Mouse (Mus musculus) megakaryocyte progenitor cell, adult 5-6 weeks (primary cell): Measurements from ENCODE around the gene Tmem174. TPM values are rescaled to one million over a fixed set of nuclear protein-coding genes. Genes with fewer than 3 reads are reported as not detected.

Experiments
- ATAC-seq: replicated peaks from 2 replicates; pipeline ENCODE4 v1.8.0; 2016; ENCODE audit warnings: mild to moderate bottlenecking, moderate TSS enrichment, inconsistent platforms; ENCODE audit not compliant: poor library complexity
- total RNA-seq, 2 experiments: library from RNA; stranded (forward) in 1 of 2; stranded (reverse) in 1 of 2; fragments of 157-497, 149-512 nt in 1 of 2; fragments of 200-1000 nt in 1 of 2; gene quantifications; 2 replicates each; pipeline versions ENCODE4 v1.2.3 to v1.2.4; 2015 to 2017

The Tmem174 gene
- total RNA-seq, 2 experiments from 2014 or later, result not detected

GRCm38 (mm10) chr13:98633641-98634484 lies 3.3 kb downstream of the Tmem174 start:
- no peak for ATAC-seq

- ATAC-seq, result no peak
These were observed 4.8 kb downstream of the Tmem174 start for GRCm38 (mm10) chr13:98632306-98632942.

- no peak for ATAC-seq
These were observed 5.9 kb downstream of the Tmem174 start for GRCm38 (mm10) chr13:98631105-98631838.

DNA sequence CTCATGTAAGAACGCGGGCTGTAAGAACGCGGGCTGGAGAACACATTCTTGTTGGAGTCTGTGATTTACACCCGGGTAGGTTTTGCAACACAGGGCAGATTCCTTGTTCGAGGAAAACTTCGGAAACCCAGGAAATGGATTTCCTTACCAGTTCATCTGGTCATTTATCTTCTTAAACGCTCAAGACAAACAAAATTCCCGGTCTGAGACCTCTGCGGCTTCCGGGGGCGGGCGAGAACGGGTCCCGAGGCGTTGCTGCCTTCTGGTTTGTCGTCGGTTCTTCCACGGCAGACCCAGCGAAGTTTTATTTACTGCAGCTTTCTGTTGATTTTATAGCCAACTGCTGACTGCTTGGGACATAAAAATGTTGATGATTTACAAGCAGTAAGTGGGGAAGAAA lies 10.5 kb downstream of the Tmem174 start:
- no peak for ATAC-seq

DNA sequence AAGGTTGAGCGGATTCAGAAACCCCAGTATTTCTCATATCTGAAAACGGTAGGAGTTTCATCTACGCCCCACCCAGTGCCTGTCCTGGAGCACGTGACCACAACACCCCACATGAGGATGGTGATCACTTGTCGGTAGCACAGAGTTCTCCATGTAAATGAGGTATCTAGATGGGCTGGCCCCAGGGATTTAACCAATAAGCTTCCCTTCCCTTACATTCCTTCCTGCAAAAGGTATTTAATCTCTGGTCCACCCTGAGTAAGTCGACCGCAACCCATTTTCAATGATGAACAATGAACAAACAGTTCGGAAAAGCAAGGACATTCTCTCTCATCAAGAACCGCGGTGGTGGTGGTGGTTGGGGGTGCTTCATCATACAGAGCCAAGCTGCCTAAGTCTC lies 12.7 kb downstream of the Tmem174 start:
- no peak for ATAC-seq

DNA sequence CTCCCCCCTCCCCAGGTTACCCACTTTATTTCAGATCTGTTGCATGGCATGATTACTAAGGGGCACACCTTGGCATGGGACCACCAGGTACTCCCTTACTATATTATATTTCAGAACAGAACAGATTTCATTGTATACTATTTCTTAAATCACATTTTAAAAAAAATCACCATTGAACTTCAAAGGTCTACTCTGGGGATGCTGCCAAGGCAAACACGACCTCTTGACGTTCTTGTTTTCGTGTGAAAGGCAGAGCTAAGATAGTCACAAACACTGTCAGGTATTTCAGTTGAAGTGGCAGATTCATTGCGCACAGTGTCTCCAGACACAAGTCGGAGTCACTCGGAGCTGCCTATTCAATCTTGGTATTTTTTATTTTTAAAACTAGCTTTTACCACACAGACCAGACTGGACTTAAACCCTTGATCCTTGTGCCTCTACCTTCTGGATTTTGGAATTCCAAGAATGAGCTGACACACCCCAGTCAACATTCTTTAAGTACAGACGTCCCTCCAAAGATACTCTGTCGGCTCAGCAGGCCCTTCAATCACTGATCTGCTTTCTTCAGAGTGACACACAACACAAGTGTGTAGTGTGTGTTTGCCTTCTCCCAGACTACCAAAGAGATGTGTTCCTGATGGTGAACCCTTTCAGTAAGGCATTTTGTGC lies 14.2 kb downstream of the Tmem174 start:
- ATAC-seq, result no peak

DNA sequence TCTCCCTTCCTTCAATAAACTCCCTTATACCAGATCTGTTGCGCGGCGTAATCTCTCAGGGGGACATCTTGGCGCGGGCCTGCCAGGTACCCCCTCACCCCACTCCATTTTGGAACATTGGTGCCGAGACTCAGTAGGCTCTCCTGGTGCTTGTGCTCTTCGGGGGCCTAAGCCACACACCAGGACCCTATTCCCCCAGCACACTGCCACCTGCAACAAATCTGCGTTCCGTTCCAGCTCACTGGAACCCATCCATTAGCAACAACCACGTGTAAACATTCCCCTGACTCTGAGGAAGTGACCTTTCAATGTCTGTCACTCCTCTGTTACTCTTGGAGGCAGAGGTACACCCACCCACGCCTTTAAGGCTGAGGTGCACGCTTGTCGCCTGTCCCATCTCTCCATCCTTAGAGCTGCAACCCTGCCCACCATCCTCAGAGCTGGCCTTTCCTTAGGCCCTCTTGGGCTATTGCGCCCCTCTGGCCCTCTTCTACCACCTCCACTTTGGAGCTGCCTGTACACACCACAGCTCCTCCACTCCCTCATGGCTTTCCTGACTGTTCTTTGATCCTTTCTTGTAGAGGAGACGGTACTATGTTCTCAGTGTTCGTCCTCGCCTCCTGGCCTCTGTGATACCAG lies 19.7 kb downstream of the Tmem174 start:
- ATAC-seq, result no peak

- no peak for ATAC-seq
These were observed 29.2 kb downstream of the Tmem174 start for GRCm38 (mm10) chr13:98607885-98608477.

DNA sequence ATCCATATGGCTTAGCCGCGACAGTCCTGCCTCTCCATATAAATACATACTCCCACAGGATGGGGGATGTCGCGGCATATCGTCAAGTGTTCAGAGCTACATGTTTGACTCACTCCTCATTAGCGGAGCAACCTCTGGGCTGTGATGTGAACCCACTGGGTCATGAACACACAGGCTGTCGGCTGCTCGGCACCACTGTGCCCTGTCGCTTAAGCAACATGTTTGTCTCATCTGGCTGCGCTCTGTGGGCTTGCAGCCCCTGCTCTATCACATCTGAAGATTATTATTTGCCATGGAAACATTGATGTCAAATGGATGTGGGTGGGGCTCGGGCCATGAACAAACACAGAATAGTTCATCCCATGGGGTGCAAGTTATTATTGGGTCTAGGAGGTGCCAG lies 33.4 kb downstream of the Tmem174 start:
- ATAC-seq, result no peak

- no peak for ATAC-seq
These were observed 40.5 kb downstream of the Tmem174 start for GRCm38 (mm10) chr13:98596746-98597145.

GRCm38 (mm10) chr13:98594726-98595141 lies 42.5 kb downstream of the Tmem174 start:
- ATAC-seq, result no peak

GRCm38 (mm10) chr13:98593938-98594539 lies 43.2 kb downstream of the Tmem174 start:
- ATAC-seq, result no peak

- ATAC-seq, result no peak
These were observed 45.8 kb downstream of the Tmem174 start for GRCm38 (mm10) chr13:98591406-98591805.

- ATAC-seq, result no peak
These were observed 46.4 kb downstream of the Tmem174 start for GRCm38 (mm10) chr13:98590693-98591389.

DNA sequence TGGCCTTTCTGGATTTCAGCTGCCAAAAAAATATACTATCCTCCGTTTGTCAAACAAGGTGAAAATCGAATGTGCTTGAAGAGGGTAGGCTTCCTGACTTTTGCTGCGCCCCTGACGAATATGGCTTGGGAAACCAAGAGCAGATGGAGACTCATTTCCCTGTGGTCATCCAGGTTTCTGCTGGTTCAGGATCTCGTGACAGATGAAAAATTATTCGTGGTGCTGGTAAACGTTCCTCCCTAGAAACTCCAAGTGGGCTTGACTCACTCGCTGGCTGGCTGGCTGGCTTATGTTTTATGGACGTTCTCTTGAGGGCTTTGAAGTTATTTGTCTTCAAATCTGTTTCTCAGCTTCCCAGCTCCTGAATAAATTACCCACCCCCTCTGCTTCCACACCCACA lies 47.6 kb downstream of the Tmem174 start:
- no peak for ATAC-seq

DNA sequence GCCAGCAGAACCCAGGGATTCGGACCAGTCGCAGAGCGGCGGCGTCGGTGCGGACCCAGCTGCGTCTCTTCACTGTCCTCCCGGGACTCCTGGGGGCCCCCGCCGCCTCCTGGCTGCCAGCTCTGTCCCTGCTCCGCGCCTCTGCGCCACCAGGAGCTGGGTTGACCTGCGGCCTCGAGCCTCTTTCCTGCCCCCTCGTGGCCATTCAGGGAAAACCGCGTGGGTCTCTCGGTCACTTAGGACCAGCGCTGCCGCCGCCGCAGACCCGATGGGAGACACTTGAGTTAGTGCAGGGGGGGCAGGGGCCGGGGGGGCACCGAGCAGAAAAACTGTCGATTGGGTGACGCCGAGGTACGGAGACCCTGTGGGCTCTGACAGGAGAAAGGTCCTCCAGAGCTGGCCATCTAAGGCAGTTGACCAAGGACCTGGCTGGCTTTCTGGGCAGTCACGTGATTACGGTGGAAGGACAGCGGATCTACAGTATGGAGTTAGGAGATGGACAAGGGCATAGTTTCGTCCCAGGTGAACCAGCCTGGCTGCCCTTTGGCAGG lies 48.2 kb downstream of the Tmem174 start:
- ATAC-seq, result peak; percentile 98

- no peak for ATAC-seq
These were observed 48.7 kb downstream of the Tmem174 start for GRCm38 (mm10) chr13:98588480-98588879.

- ATAC-seq, result no peak
These were observed 49.6 kb downstream of the Tmem174 start for GRCm38 (mm10) chr13:98587639-98588038.
